Mouse (Mus musculus): Measurements from ENCODE around the gene 9230102O04Rik.

9230102O04Rik gene

DNA sequence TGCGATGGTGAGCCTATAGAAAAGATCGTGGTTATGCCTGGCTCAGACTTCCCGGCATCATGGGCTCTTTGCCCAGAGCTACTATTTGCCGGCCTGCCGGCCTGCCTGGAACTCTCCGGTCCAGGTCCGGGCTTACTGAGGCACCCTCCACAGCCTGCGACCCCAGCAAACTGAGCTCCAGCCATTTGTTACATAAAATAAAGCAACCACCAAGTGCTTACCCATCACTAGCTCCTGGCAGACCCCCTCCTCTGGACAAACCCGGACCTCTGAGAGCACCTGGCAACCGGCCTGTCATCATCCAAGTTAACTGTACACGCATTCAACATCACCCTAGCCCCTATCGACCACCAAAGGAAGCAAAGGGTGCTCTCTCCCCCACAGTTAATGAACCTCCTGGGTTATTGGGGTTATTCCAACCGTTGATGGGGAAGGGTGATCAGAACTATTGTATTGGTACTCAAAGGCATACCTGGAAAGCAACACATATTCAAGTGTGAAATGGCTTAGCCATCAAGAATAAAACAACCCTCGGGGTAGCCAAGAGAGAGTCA lies 4.0 kb downstream of the 9230102O04Rik start:
- DNase-seq (ENCODE audit: low read depth, low spot score), result no peak

DNA sequence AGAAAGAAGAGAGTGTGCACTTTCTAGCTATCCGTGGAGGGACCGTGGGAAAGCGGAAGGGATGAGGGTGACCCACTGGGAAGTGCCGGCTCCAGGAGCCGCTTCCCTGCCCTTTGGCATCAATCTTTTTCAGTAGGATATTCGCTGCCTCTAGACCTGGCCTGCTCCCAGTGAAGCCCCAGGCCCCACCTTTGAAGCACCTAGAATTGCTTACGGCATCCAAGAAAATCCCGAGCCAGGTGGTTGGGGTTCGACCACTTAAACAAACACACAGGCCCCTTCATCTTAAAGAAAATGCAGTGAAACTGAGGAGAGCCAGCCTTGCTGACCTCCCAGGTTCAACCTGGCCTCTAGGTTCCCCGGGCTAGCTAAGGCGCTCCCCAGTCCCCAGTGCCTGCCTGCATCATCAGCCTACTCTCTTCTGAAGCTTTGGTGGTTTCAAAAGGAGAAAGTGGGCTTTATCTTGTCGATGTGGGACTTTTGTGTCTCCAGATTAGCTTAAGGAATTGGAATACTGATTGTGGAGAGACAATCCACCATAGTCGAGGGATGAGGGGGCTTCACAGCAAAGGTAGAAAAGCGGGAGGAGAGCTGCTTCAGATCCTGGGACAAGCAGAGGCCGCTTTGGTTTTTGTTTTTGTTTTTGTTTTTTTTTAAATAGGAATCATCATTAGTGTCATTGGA lies 4.7 kb downstream of the 9230102O04Rik start:
- DNase-seq (ENCODE audit: low read depth, low spot score), result no peak

DNA sequence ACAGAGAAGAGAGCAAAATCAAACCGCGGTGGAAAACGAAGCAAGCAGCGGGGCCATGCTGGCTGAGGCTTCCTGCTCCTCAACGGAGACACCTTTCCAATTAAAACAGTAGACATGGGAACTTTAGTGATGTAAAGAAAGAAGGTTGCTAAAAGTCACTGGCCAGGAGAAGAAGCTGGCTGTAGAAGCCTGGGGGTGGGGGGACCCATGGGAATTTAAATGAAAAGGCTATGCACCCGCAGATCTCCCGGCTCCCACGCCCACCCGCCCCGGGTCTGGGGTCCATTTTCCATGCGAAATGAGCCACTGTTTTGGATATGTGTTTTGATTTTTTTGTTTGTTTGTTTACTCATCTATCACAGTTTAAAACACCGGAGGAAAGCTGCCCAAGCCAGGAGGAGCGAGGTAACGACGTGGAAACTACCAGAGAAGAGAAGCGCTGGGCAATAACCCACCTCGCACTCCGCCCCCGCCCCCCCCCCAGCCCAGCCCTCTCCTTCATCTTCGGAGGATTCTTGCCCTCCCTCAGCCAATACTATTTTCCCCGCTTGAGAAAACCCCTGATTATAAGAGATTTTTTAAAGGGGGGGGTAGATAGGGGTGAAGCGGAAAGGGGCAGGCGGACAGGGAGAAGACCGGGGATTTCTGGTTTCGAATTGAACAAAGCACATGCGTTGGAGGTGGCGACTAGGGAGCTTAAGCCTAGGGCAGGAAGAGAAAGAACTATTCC lies 5.4 kb downstream of the 9230102O04Rik start:
- no peak for DNase-seq (ENCODE audit: low read depth, low spot score)

DNA sequence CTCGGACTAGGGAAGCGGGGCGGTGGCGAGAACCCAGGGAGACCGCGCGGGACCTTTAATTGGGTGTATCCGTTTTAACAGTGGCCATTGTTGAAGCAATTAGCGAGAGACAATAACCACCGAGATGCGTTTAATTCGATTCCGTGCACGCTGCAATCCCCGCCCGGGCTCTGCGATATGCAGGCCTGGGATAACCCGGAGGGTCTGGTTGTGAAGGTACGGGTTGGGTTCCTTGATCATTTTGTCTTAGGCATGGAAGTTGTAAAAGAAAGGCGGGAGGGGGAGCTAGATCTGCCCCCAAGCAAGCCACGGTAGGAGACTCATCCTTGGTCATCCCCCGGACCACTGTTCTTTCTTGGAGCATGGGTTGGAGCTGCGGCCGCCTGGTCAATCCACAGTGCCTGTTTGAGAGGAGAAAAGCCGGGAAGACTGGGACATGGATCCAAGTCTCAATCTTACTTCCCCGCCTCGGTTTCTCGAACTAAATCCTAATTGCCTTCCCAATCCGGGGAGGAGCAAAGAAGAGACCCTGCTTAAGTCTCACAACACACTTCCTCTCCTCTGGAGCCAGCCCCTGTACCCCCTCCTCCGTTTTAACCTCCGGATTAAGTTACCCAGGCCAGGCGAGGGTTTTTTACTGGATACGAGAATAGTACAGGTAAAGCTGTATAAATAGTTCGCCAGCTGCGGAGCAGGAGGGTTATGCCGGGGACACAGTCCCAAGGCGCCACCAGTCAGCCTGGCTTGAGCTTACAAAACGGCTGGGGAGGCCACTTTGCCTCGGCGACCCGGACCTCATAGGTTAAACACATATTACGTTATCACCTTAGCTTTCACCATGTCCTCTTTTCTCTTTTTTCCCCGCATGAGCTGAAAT lies 6.2 kb downstream of the 9230102O04Rik start:
- no peak for DNase-seq (ENCODE audit: low read depth, low spot score)

DNA sequence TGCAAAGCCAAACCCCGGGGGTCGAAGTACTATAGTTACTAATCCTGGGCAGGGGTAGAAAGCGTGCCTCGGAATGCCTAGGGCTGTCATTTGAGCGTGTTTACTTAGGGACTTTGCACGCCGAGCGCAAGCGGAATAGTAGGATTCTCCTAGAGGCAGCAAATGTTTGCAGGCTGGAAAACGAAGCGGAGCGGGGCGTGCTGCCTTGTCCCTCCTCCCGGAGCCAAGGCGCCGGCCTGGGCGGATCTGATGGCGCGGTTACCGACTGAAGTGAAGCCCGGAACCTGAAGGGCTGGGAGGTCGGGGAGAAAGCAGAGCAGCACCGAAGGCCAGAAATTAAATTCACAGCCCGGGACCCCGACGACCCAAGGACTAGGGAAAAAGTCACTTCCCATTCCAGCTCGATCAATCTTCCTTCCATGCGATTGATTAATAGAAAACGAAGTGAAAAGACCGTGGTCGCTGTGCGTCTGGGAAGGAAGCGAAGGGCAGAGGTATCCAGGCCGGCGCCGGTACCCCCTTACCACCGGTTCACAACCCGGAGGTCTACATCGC lies 6.9 kb downstream of the 9230102O04Rik start:
- no peak for DNase-seq (ENCODE audit: low read depth, low spot score)

DNA sequence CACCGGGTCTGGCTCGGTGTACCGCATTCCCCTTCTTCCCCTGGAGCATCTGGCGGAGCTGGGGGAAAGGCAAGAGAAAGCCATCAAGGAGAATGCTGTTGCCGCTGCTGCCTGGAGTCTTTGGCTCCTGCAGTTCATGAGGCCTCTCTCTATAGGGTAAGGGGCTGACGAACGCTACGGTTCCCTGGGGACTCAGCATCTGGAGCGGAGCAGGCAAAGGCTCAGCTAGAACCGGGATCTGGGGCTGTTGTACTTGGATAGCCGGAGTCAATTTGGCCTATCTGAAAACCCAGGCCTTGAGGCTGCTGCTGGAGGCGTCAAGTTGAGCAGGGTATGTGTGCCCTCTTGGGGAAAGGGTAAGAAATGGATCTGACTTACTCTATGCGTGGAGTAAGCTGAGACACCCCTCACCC lies 7.7 kb downstream of the 9230102O04Rik start:
- DNase-seq (ENCODE audit: low read depth, low spot score), result no peak

DNA sequence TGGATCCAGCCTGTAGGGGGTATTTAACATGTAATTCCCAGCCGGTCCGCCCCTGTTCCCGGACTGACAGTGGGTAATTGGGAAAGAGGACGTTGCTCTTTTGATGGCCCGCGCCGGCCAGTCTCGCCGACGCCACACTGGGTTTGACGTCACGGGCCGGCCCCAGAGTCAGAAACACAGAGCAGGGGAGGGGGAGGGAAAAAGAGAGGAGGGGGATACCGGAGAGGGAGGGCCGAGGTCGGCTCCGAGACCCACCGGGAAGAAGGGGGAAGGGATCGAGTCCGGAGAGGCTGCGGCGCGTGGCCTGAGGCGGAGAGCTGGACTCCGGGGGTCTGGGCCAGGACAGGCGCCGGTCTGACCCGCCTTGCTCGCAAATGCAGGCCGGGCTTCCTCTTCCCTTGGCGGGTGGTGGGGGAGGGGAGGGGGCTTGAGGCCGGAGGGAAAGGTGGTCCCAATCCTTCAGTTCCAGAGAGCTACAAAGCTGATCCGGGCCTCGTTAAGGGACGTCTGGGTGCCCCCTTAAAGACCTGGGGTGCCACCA lies 8.2 kb downstream of the 9230102O04Rik start, which contains the start of gene 4930412O13Rik:
4930412O13Rik (plus strand) TSS at position 202 of the 541 bp plus-strand sequence.
- DNase-seq (ENCODE audit: low read depth, low spot score), result no peak

DNA sequence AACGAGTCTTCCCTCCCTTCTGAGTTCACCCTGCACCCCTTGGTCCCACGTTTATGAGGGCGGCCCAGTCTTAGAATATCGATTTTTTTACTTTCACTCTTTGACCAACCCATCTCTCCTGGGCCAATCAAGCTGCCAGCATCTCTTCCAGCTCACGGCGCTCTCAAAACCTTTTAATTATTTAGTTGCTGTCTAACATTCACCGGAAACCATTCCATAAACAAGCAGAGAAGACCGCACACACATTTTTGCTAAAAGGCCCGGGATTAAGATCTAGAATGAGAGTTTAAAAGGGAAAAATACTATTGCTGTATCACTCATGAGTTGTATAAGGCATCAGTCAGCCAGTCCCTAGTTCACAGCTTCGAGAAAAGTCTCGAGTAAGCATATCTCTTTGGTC lies 9.1 kb downstream of the 9230102O04Rik start:
- no peak for DNase-seq (ENCODE audit: low read depth, low spot score)

DNA sequence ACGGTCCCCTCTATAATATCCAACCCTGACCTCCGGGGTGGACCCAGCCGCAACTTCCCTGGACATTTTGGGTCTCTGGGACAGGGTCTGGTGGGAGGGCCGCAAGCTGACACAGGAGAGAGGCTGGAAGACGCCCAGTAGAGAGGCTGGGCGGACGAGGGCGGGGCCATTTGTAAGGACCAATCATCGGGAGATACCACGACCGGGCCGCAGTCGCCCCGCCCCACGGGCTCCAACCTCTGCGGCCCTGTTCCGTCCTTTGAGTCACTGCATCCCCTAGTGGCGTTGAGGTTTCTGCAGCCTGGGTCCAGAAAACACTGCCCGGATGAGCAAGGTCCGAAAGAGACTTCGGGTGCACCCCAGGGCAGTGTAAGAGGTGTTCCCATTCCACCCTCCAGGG lies 9.8 kb downstream of the 9230102O04Rik start:
- DNase-seq (ENCODE audit: low read depth, low spot score), result peak; percentile 95

DNA sequence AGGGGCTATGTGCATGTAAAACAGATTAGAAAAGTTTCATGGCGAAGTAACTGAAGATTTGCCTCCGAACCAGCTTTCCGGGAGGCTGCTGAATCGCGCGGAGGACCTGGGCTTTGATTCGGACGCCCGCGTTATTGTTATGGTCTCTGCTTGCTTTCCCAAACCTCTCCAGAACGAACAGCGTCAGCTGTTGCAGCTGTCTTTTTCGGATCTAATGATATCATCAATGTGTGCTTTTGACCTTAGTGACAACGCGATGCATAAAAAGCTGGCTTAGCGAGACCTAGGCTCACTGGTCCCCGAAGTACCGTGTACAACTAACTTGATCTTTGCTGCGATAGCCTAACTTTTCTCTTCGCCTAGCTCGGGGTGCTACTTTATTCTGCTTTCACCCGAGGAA lies 10.2 kb downstream of the 9230102O04Rik start:
- DNase-seq (ENCODE audit: low read depth, low spot score), result no peak

DNA sequence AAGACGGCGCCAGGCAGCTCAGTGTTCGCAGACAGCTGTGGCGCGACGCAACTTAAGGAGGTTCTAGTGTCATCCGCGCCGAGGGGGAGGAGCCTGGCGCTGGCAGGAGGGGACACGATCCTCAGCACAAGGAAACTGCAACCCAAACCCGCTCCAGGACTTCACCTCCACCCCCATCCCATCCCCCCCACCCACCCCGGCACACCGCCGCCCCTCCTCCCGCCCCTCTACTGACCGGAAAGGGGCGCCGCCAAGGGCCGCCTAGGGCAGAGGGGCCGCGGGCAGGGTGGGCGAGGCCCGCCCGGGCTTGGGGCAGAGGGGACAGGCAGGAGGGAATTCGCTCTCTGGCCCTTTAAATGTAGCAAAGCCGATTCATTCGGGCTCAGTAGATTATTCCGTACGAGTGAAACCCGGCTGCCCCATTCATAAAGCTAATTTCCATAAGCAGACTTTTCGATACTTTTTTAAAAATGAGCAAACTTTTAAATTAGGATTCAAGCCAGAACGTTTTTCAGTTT lies 10.7 kb downstream of the 9230102O04Rik start:
- DNase-seq (ENCODE audit: low read depth, low spot score), result no peak

DNA sequence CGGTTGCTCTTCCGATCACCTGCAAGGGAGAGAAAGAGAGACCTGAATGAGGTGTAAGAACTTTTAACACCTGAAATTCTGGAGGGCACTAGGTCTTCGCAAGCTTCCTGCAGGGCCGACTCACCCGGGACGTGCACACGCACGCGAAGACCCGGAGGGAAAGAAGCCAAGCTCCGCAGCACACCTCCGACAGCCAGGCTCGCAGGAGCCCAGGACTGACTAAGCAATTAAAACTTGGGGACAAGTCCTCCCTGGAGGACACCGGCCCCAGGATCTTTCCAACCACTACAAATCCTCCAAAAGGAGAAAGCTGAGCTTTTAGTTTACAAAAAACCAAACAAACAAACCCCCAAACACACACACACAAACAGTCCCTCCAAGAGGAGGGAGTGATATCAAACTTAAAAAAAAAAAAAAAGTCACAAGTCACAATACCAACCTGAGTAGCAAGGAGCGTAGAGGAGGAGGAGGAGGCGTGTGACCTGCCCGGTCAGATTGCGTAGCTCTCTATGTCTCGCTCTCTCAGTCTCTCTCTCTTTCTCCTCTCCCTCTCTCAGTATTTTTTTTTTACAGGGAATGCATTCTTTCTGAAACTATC lies 11.3 kb downstream of the 9230102O04Rik start:
- no peak for DNase-seq (ENCODE audit: low read depth, low spot score)

DNA sequence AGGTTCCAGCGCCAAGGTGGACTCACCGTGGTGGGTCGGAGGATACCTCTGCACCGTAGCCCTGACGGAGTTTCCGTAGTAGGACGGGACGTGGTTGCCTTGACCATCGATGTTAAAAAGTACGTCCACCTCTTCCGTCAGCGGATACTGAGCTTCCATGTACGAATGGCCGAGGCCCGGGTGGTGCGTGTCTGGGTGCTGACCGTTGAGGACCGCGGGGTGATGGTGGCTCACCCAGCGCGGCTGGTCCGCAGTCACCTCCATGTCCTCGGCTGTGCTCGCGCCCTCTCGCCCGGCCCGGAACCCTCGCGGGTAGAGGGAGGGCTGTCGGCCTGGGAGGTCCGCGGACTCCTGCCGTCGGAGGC lies 12.0 kb downstream of the 9230102O04Rik start:
- no peak for DNase-seq (ENCODE audit: low read depth, low spot score)

DNA sequence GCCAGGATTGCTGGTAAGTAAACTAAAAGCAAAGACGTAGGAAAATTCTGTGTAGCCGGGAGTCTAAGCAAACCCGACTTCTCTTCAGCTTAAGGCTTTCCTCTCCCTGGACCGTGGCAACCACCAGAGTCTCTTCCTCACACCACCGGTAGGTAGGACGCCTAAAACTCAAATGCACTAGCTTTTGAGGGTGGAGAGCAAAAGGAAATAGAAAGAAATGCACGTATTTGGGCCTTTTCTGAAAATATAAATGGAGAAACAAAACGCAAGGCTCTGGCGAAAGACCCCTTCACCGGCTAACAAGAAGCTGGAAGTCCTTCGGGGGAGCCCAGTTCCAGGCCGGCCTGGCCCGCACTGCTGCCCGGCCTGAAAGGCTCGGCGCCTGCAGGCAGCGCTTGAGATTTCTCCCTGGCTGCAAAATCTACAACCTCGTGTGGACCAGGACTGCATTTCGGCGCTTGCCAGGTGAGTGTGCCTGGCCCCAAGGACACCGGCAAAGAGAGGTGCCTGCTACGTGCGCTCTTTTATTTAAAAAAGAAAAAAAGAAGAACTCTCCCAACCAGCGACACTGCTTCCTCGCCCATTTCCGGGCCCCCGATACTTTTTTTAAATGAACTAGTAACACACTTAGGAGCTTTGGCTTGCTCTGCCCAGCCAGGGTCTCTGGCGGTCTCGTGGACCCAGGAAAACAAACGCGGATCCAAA lies 12.6 kb downstream of the 9230102O04Rik start:
- no peak for DNase-seq (ENCODE audit: low read depth, low spot score)

DNA sequence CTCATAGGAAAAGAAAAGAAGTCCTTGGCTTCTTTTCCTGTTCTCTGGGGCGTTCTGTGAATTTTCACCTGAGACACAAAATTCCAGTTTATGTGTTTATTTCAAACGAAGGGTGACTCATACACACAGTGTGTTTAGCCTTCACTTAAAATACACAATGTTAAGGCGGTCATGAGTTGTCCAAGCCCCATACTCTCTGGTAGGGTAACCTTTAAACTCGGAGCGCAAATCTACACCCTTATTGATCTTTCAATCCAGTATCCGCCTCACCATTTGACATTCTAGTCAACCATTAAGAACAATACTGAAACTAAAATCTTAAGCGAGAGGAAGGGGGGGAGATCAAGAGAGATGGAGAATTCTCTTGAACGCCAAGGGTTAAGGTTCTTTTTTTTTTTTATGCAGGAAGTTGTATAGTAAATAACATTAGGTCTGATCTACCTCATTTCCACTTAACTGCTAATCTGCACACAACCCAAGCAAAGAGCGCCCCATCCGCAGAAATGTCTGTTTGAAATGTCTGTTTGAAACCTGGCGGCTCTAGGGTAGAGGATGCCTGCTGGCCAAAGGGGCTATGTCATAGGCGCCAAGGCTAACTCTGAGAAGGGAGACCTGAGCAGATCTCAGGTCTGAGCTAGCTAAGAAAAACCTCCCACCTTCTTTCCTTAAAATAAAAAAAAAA lies 13.5 kb downstream of the 9230102O04Rik start:
- DNase-seq (ENCODE audit: low read depth, low spot score), result no peak

DNA sequence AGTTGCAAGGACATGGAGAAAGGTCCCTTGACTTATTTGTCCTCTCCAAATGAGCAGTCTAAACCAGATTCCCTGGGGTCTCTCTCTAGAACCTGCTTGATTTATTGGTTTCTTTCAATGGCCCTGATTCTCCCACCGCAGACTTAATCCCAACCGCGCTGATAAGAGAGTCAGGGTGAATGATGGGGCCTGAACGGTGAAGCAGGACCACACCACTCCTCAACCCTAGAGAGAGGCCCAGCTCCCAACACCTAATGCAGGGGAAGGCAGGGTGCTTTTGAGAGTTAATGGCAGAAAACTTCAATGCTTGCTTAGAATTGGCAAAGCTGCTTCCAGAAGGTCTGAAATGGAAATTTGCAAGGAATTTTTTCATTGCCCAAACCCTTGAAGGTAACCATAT lies 14.1 kb downstream of the 9230102O04Rik start:
- no peak for DNase-seq (ENCODE audit: low read depth, low spot score)

DNA sequence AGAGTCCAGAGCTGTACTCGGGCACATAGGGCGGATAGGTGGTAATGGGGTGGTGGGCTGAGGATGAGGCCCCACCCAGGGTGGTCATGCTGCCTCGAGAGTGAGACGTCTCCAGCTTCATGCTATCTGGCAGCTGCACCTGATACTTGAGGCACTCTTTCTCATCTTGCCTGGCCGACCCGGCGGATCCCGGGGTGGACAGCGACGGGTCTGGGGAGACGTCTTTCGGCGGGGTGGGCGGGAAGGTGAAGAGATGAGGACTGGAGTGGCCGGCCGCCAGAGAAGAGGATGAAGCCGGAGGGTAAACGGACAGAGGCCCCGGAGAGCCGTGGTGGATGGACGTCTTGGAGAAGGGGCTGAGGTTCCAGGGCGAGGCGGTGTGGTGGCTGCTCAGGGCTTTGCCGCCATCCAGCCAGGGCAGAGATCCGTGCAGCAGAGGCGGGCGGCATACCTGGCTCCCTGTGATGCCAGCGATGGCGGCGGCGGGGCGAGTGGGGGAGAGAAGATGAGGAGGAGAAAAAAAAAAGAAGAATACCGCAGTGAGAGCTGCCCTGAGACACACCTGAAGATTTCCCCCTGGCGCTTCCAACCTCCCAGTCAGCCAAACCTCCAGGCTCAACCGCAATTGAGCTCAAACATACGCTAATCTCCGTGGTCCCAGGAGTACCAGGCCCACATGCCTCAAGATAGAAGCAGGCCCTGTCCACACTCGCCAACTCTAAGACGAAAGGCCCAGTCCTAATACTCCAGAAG lies 14.7 kb downstream of the 9230102O04Rik start:
- no peak for DNase-seq (ENCODE audit: low read depth, low spot score)

DNA sequence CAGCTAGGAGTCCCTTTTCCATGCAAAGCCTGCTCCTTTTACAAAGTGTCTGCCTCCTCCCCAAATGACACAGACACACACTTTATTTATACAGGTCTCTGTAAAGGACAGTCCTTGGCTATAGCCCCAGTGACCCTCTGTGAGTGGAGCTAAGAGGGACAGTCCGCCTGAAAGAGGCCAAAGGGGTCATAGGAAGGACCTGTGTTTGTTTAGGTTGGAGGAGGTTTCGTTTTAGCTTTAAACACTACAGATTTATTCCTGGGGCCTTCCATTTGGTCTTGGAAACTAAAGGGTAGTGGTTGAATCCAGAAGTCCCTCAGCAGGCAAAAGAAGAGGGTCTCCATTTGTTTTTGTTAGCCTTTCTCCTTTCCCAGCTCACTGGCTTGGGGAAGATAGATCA lies 15.6 kb downstream of the 9230102O04Rik start:
- DNase-seq (ENCODE audit: low read depth, low spot score), result no peak

DNA sequence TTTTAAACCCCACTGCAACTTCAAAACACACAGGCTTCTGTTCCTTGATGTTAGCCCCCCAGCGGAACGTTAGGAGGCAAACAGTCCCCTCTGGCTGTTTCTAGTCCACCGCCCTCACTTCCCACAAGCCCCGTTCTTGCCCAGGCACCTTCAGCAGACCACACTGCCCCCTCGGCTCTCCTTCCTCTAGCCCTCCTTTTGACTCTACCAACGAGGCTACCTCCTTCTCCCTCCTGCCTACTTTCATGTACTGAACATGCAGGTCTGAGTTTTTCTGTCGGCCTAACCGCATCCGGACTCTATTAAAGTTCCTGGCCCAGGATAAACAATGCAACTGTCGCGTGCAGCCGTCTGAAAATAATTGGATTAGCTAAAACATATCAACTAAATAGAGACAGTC lies 16.7 kb downstream of the 9230102O04Rik start:
- no peak for DNase-seq (ENCODE audit: low read depth, low spot score)
